Mouse (Mus musculus) midbrain, postnatal 0 days (tissue): ENCODE measurements around the gene Cntn1. TPM values are rescaled to one million over a fixed set of nuclear protein-coding genes. Genes with fewer than 3 reads are reported as not detected.

Experiments
- ATAC-seq: fragments of 200-750 bp; cut with Nextera tagmentation; 2 replicates; pipeline ENCODE4 v1.8.0; 2017; ENCODE audit warnings: moderate number of reproducible peaks, mild to moderate bottlenecking, moderate TSS enrichment, moderate library complexity; ENCODE audit not compliant: low FRiP score
- DNase-seq: peaks from one replicate; pipeline ENCODE4 v3.0.0-alpha.2; 2015; ENCODE audit warnings: low spot score
- H3K27ac ChIP-seq: fragments of 300-500 bp; sonication (generic); 2 replicates; pipeline ENCODE4 v1.5.1; 2014; ENCODE audit warnings: low read depth, mild to moderate bottlenecking, low read length, mixed read lengths
- H3K27me3 ChIP-seq: fragments of 300-500 bp; sonication (generic); 2 replicates; pipeline ENCODE4 v1.6.1; 2014; ENCODE audit warnings: low read length, control low read depth, mixed read lengths; ENCODE audit not compliant: insufficient read depth
- H3K36me3 ChIP-seq: fragments of 300-500 bp; sonication (generic); 2 replicates; pipeline ENCODE4 v1.6.1; 2014; ENCODE audit warnings: low read length, control low read depth, mixed read lengths; ENCODE audit not compliant: insufficient read depth
- H3K4me1 ChIP-seq: fragments of 300-500 bp; sonication (generic); 2 replicates; pipeline ENCODE4 v1.6.1; 2014; ENCODE audit warnings: mild to moderate bottlenecking, control low read depth, antibody characterized with exemption, low read length, mixed read lengths; ENCODE audit not compliant: insufficient read depth
- H3K4me2 ChIP-seq: fragments of 300-500 bp; sonication (generic); 2 replicates; pipeline ENCODE4 v1.6.1; 2014; ENCODE audit warnings: low read depth, mild to moderate bottlenecking, low read length, mixed read lengths; ENCODE audit not compliant: poor library complexity, severe bottlenecking
- H3K4me3 ChIP-seq: fragments of 300-500 bp; sonication (generic); 2 replicates; pipeline ENCODE4 v1.5.1; 2014; ENCODE audit warnings: low read depth, mild to moderate bottlenecking, low read length, moderate library complexity
- H3K9ac ChIP-seq: fragments of 300-500 bp; sonication (generic); replicated peaks from 2 replicates; pipeline ENCODE4 v1.6.1; 2014; ENCODE audit warnings: mild to moderate bottlenecking, low read length, moderate library complexity, mixed read lengths; ENCODE audit not compliant: poor library complexity, severe bottlenecking
- H3K9me3 ChIP-seq: fragments of 300-500 bp; sonication (generic); 2 replicates; pipeline ENCODE4 v1.6.1; 2016; ENCODE audit warnings: low read length, control low read depth
- CTCF ChIP-seq: IDR thresholded peaks from 2 replicates; pipeline ENCODE4 v1.5.1; 2016; ENCODE audit warnings: antibody characterized with exemption, mild to moderate bottlenecking
- WGBS: fragments of 180-500 bp; shearing (Covaris S2); extraction: QIAGEN DNeasy Blood & Tissue Kit; methylation state at CpG from one replicate; pipeline ENCODE4 v1.1.7; 2014; 5-methylcytosine and 5-hydroxymethylcytosine counted together
- polyA plus RNA-seq: library from polyadenylated mRNA; unstranded; fragments of >200 nt; fragmentation: Nextera tagmentation; extraction: Ambion mirVana; gene quantifications from 2 replicates; pipeline ENCODE4 v1.2.1, GENCODE M21; 2015
- total RNA-seq: library from RNA; depleted of rRNA; stranded (reverse); fragments of >200 nt; gene quantifications from 2 replicates; pipeline ENCODE4 v1.2.3, GENCODE M21; 2014

Cntn1 gene
- total and polyA plus RNA-seq, 2 experiments from 2014 or later = 153 to 300 TPM

DNA sequence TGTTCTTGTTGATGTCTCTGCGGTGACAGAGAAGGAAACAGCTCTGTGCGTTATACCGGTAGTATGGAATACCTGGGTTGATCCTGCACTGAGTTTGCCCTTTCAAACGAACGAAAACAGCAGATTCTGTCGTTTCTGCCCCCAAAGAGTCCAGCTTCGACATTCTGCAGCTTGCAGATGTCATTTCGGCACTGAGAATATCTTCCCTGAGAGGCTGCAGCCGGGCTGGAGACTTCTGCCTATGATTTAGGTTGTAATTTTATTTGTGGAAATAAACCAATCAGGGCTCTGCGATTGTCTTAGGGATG, 109.8 kb downstream of the Cntn1 start:
- Histone ChIP-seq H3K4me2 (peak overlapping the region; percentile 48), H3K9ac (peak overlapping the region; percentile 66), H3K27me3 (no peaks in the 10 kb centered on the region), H3K9me3 (no peaks in the 10 kb centered on the region), H3K4me3 (peak overlapping the region; percentile 41), H3K4me1 (no peaks in the 10 kb centered on the region), H3K27ac (peak overlapping the region; percentile 89), H3K36me3 (no peaks in the 10 kb centered on the region)
- no peak for TF ChIP-seq CTCF
- 18% methylated on average over 10 of the region's 10 CpGs for WGBS
- DNase-seq = no peak
- ATAC-seq = no peak

DNA sequence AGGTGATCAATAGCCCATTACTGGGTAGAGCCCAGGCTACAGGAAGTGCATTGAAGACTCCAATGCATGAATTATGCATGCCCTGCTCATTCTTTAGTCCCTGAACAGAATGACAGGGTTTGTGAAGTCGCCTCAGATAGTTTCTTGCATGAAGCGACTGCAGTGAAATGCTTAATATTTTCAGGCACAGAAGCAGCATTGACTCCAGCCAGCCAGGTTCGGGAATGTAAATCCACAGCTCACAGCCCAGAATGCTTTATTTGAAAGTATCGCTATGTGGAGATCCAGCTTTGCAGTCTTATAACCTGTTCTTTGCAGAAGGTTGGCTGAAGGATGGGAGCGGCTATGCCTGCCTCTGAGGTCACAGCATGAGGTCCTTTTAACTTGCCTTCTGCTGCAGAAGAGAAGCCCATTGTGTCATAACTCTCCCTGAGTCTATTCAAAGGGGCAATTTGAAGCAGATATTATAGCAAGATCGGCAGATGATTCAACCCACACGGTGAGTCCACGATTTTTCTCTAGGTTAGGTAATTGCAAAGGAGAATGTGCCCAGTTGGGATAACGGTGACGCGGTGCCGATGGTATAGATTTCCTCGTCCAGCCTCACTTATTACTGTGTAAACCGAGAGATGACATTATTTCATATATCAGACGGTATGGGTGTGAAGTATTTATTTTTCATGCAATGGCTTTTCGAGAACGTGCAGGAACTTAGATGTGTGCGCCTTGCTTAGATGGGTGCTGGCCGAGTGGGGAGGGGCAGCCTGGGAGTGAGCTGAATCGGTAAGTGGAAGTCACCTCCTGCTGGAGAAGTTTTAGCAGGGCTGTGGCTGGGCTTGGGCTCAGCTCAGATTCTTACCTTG, 110.4 kb downstream of the Cntn1 start:
- DNase-seq (peak; percentile 81), ATAC-seq (peak; percentile 86)
- Histone ChIP-seq H3K27ac (peak overlapping the region; percentile 89), H3K9me3 (no peaks in the 10 kb centered on the region), H3K4me3 (peak overlapping the region; percentile 41), H3K4me2 (peak overlapping the region; percentile 48), H3K9ac (peak overlapping the region; percentile 66), H3K4me1 (no peaks in the 10 kb centered on the region), H3K36me3 (no peaks in the 10 kb centered on the region), H3K27me3 (no peaks in the 10 kb centered on the region)
- TF ChIP-seq CTCF = peak; percentile 60
- WGBS = 16% methylated on average over 20 of the region's 20 CpGs

DNA sequence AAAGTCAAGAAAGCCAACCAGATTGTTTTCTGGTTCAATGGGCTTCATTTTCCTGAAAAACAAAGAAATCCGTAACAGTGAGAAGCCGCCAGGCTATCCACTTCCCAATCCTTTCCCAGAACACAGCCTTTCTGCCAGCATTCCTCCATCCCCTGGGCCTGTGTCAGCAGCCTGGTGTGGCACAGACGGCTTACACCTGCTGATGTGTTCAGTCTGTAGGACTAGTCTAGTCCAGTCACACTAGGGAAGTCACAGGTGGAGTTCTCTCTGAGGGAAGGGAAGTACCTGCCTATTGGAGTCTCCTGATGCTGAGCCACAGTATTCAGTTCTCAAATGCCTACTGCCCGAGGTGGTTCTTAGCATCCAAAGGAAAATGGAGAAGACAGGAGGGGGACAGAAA, 111.9 kb downstream of the Cntn1 start:
- peak overlapping the region; percentile 48; the same call in 1 of the 2 replicates for H3K27ac ChIP-seq
- peak overlapping the region; percentile 48 for H3K4me2 ChIP-seq
- no peaks in the 10 kb centered on the region for H3K27me3 ChIP-seq
- no peak for TF ChIP-seq CTCF
- DNase-seq = peak; percentile 30
- no peaks in the 10 kb centered on the region for H3K9me3 ChIP-seq
- 0 out of 2 replicates have a peak overlapping the region, but pooled peaks have one; percentile 14 for H3K9ac ChIP-seq
- no peaks in the 10 kb centered on the region for H3K36me3 ChIP-seq
- WGBS = 57% methylated on average over 4 of the region's 4 CpGs
- H3K4me3 ChIP-seq = peak overlapping the region; percentile 41
- H3K4me1 ChIP-seq = no peaks in the 10 kb centered on the region
- ATAC-seq = no peak

DNA sequence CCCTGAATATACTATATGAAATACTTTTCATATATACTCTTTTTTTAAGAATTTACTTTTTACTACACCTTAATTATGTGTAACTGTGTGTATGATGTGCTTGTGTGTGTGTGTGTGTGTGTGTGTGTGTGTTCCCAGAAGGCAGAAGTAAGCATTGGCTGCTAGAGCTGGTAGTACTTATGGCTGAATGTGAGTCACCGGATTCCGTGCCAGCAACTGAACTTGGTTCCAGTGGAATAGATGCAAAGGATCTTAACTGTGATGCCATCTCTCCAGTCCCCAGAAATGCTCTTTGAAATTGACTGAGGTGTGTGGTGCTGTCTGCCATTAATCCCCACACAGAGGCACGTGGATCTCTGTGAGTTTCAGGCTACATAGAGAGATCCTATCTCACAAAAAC, 113.2 kb downstream of the Cntn1 start:
- Histone ChIP-seq H3K4me1 (no peaks in the 10 kb centered on the region), H3K9ac (no peak overlapping the region), H3K27ac (no peak overlapping the region), H3K9me3 (no peaks in the 10 kb centered on the region), H3K4me2 (0 out of 2 replicates have a peak overlapping the region, but pooled peaks have one; percentile 12), H3K4me3 (no peak overlapping the region), H3K36me3 (no peaks in the 10 kb centered on the region), H3K27me3 (no peaks in the 10 kb centered on the region)
- ATAC-seq (no peak), DNase-seq (no peak)
- 82% methylated on average over 3 of the region's 3 CpGs for WGBS
- no peak for TF ChIP-seq CTCF

DNA sequence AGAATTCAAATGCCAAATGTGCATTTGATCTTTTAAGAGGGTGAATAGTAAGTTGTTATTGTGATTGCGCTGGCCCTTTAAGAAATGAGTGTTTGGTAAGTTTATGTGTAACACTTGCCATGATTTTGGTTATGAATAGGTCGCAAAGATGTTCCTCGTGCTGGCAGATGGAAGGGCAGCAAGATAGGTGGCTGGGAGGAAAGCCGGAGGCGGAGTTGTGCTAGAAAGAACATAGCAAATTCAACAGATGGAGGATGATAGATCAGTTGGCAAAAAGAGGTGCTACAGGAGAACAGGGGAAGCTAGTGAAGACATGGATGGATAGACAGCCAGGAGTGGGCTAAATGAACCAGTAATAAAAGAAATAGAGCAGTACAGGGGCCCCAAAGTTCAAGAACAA, 115.3 kb downstream of the Cntn1 start:
- DNase-seq = no peak
- H3K9ac ChIP-seq = no peak overlapping the region
- 85% methylated on average over 5 of the region's 5 CpGs for WGBS
- no peak for TF ChIP-seq CTCF
- no peaks in the 10 kb centered on the region for H3K4me1 ChIP-seq
- H3K9me3 ChIP-seq = no peaks in the 10 kb centered on the region
- no peak overlapping the region for H3K4me3 ChIP-seq
- no peaks in the 10 kb centered on the region for H3K36me3 ChIP-seq
- no peak overlapping the region for H3K27ac ChIP-seq
- no peak overlapping the region for H3K4me2 ChIP-seq
- ATAC-seq = no peak
- H3K27me3 ChIP-seq = no peaks in the 10 kb centered on the region

DNA sequence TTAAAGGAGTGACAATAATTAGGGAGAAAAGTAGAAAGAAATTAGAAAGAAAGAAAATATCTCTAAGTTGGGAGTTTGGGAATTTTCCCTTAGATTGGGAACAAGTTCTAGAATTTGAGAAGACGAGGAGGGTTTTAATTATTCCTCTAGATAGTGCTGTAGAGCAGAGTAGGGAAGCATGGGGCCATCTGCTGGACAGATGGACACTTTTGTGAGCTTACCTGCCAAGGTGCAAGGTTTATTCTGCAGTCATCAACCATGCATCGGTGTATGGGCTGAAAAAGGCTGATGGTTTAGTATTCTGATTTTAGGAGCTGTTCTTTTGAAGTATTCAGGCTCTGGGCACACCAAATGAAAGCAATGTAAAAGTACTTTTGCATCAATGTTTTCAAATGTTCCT, 124.8 kb downstream of the Cntn1 start:
- ATAC-seq = no peak
- TF ChIP-seq CTCF = peak; percentile 25; the same call in 1 of the 2 replicates
- WGBS = 76% methylated on average over 2 of the region's 2 CpGs
- Histone ChIP-seq H3K27ac (no peak overlapping the region), H3K9ac (no peak overlapping the region), H3K36me3 (no peaks in the 10 kb centered on the region), H3K4me2 (no peak overlapping the region), H3K9me3 (no peaks in the 10 kb centered on the region), H3K27me3 (no peaks in the 10 kb centered on the region), H3K4me3 (no peak overlapping the region), H3K4me1 (no peaks in the 10 kb centered on the region)
- no peak for DNase-seq
